Mouse (Mus musculus) forebrain, embryonic 11.5 days (tissue): ENCODE measurements around the gene Nol6. TPM values are rescaled to one million over a fixed set of nuclear protein-coding genes. Genes with fewer than 3 reads are reported as not detected.

Experiments used
- ATAC-seq: fragments of 200-750 bp; cut with Nextera tagmentation; replicated peaks from 2 replicates; pipeline ENCODE4 v1.8.0; 2017; ENCODE audit warnings: moderate TSS enrichment; ENCODE audit not compliant: low FRiP score
- DNase-seq: peaks from one replicate; pipeline ENCODE4 v3.0.0-alpha.2; 2017; ENCODE audit warnings: low spot score
- H3K27ac ChIP-seq: fragments of 300-500 bp; sonication (generic); 2 replicates; pipeline ENCODE4 v1.5.1; 2014; ENCODE audit warnings: low read depth, low read length
- H3K27me3 ChIP-seq: fragments of 300-500 bp; sonication (generic); 2 replicates; pipeline ENCODE4 v1.6.1; 2014; ENCODE audit warnings: mild to moderate bottlenecking, low read length, mixed read lengths; ENCODE audit not compliant: control insufficient read depth, insufficient read depth
- H3K36me3 ChIP-seq: fragments of 300-500 bp; sonication (generic); 2 replicates; pipeline ENCODE4 v1.6.1; 2014; ENCODE audit warnings: mild to moderate bottlenecking, low read length, moderate library complexity, mixed read lengths; ENCODE audit not compliant: control insufficient read depth, insufficient read depth
- H3K4me1 ChIP-seq: fragments of 300-500 bp; sonication (generic); replicated peaks from 2 replicates; pipeline ENCODE4 v1.6.1; 2014; ENCODE audit warnings: low read length, mixed read lengths; ENCODE audit not compliant: control insufficient read depth, insufficient read depth
- H3K4me2 ChIP-seq: fragments of 300-500 bp; sonication (generic); 2 replicates; pipeline ENCODE4 v1.6.1; 2014; ENCODE audit warnings: low read depth, mild to moderate bottlenecking, low read length, moderate library complexity, mixed read lengths; ENCODE audit not compliant: severe bottlenecking
- H3K4me3 ChIP-seq: fragments of 300-500 bp; sonication (generic); 2 replicates; pipeline ENCODE4 v1.5.1; 2014; ENCODE audit warnings: low read depth, low read length
- H3K9ac ChIP-seq: fragments of 300-500 bp; sonication (generic); 2 replicates; pipeline ENCODE4 v1.6.1; 2014; ENCODE audit warnings: low read length
- H3K9me3 ChIP-seq: fragments of 300-500 bp; sonication (generic); 2 replicates; pipeline ENCODE4 v1.6.1; 2016; ENCODE audit warnings: low read length, mixed read lengths; ENCODE audit not compliant: control insufficient read depth
- WGBS: fragments of 180-500 bp; shearing (Covaris S2); extraction: QIAGEN DNeasy Blood & Tissue Kit; methylation state at CpG from one replicate; pipeline ENCODE4 v1.1.7; 2014; 5-methylcytosine and 5-hydroxymethylcytosine counted together
- polyA plus RNA-seq: library from polyadenylated mRNA; unstranded; fragments of >200 nt; fragmentation: Nextera tagmentation; extraction: Ambion mirVana; gene quantifications from 2 replicates; pipeline ENCODE4 v1.2.1, GENCODE M21; 2014

The Nol6 gene
- polyA plus RNA-seq, 1 experiment from 2014 or later: 31.6 TPM

DNA sequence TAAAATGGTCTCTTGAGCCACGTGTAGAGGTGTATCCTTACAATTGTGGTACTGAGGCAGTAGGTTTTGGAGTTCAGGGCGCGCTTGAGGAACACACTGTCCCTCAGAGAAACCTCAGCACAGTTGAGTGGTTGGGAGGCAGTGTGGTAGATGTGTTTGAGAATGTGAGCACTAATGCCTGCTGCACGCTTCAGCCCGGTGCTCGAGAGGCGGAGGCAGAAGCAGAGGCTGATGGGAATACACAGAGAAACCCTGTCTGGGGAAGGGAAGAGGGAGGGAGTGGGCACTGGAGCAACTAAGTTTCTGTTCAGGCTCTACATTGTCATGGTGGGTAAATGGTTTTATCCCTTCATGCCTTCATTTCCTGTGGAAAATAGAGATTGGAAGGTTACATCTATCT is 26.9 kb upstream of the Nol6 start:
- no peaks in the 10 kb centered on the region for H3K4me1 ChIP-seq
- WGBS: 93% methylated on average over 7 of the region's 7 CpGs
- no peaks in the 10 kb centered on the region for H3K27me3 ChIP-seq
- H3K9ac ChIP-seq: no peak overlapping the region
- no peaks in the 10 kb centered on the region for H3K36me3 ChIP-seq
- no peak overlapping the region for H3K4me2 ChIP-seq
- no peaks in the 10 kb centered on the region for H3K9me3 ChIP-seq
- ATAC-seq: no peak
- no peak for DNase-seq
- H3K27ac ChIP-seq: no peak overlapping the region
- H3K4me3 ChIP-seq: no peak overlapping the region

DNA sequence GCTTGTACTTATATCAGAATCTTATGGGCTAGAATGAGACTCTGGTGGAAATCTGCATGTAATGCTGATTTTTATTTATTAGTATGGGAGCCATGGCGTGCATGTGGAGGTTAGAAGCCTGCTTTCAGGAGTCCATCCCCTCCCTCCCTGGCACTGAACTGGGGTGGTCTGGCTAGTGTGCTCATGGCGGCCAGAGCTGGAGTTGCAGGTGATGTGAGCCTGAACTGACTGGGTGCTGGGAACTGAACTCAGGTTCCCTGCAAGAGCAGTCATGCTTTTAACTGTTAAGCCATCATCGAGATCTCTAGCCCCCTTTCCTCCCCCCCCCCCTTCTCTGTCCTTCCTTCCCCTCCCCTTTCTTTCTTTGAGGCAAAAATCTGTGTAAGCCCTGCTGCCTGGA is 25.6 kb upstream of the Nol6 start:
- DNase-seq (no peak), ATAC-seq (no peak)
- Histone ChIP-seq H3K9me3 (no peaks in the 10 kb centered on the region), H3K9ac (no peak overlapping the region), H3K4me1 (no peaks in the 10 kb centered on the region), H3K36me3 (no peaks in the 10 kb centered on the region), H3K4me3 (no peak overlapping the region), H3K27ac (no peak overlapping the region), H3K4me2 (no peak overlapping the region), H3K27me3 (no peaks in the 10 kb centered on the region)
- 90% methylated on average over 3 of the region's 3 CpGs for WGBS

DNA sequence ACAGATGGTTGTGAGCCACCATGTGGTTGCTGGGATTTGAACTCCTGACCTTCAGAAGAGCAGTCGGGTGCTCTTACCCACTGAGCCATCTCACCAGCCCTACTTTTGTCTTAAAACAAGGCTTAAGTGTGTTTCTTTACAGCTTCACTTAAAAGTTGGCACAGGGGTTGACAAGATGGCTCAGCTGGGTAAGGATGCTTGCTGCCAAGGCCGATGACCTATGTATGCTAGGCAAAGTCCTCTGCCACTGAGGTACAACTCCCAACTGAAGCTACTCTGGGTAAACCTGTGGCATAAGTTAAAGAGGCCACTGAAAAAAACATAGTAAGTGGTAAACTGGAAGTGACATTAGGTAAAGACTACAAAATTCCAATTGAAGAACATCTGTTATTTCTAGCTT is 18.3 kb upstream of the Nol6 start:
- Histone ChIP-seq H3K27me3 (no peaks in the 10 kb centered on the region), H3K36me3 (peaks cover 2% of the 10 kb centered on the region; the same call in 1 of the 2 replicates), H3K4me2 (no peak overlapping the region), H3K4me3 (no peak overlapping the region), H3K27ac (no peak overlapping the region), H3K9me3 (no peaks in the 10 kb centered on the region), H3K4me1 (no peaks in the 10 kb centered on the region), H3K9ac (no peak overlapping the region)
- 92% methylated on average over 2 of the region's 2 CpGs for WGBS
- no peak for DNase-seq
- ATAC-seq: no peak

DNA sequence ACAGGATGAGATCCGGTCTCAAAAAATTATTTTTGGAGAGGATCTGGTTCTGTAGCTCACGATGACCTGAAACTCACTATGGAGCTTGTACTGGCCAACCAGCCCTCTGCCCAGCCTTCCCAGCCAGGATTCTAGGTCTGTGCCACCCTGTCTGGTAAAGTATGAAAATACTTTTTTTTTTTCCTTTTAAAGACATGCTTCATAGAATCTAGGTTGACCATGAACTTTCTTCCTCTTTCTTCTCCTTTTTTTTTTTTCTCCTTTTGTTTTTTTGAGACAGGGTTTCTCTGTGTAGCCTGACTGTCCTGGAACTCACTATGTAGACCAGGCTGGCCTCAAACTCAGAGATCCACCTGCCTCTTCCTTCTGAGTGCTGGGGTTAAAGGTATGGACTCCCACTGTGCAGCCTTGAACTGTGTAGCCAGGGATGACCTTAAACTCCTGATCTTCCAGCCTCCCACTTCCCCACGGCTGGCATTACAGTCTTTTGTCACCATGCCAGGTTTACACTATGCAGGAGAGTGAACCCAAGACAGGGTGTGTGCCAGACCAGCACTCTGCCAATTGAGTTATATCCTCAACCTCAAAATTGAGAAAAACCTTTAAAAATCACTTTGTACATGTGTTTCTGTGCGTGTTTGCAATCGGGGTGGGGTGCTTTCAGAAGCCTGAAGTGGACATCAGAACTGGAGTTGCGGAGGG is 16.1 kb upstream of the Nol6 start:
- 94% methylated on average over 6 of the region's 6 CpGs for WGBS

DNA sequence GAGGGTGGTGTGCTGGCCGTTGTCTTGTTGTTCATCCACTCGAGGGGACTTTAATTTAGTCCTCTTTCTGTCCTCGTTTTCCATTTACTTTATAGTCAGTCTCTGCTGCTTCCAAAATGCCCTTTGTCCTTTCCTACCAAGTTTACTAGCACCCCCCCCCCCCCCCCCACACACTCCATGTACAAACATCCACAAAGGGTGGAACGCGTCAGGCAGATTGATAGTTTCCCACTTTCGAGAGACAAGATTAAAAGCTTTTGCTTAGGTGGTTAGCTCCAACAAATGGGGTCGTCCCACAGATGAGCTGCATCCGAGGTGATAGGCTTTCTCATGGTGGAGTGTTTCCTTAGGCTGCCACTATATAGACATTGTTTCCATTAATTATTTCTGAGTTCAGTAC is 12.6 kb upstream of the Nol6 start:
- Histone ChIP-seq H3K27me3 (no peaks in the 10 kb centered on the region), H3K9me3 (no peaks in the 10 kb centered on the region), H3K36me3 (peaks cover 2% of the 10 kb centered on the region; the same call in 1 of the 2 replicates), H3K9ac (peak overlapping the region; percentile 99), H3K4me2 (peak overlapping the region; percentile 73), H3K4me1 (peaks cover 5% of the 10 kb centered on the region; the same call in 1 of the 2 replicates), H3K4me3 (peak overlapping the region; percentile 94), H3K27ac (peak overlapping the region; percentile 99)
- DNase-seq: no peak
- 0% methylated on average over 8 of the region's 8 CpGs for WGBS
- ATAC-seq: no peak

More for the DNA sequence above, 16.1 kb upstream of the Nol6 start:
- H3K4me2 ChIP-seq: no peak overlapping the region
- ATAC-seq (no peak), DNase-seq (no peak)
- H3K9me3 ChIP-seq: no peaks in the 10 kb centered on the region
- no peak overlapping the region for H3K4me3 ChIP-seq
- H3K36me3 ChIP-seq: peaks cover 2% of the 10 kb centered on the region; the same call in 1 of the 2 replicates
- no peak overlapping the region for H3K9ac ChIP-seq
- no peaks in the 10 kb centered on the region for H3K4me1 ChIP-seq
- no peaks in the 10 kb centered on the region for H3K27me3 ChIP-seq
- H3K27ac ChIP-seq: no peak overlapping the region

DNA sequence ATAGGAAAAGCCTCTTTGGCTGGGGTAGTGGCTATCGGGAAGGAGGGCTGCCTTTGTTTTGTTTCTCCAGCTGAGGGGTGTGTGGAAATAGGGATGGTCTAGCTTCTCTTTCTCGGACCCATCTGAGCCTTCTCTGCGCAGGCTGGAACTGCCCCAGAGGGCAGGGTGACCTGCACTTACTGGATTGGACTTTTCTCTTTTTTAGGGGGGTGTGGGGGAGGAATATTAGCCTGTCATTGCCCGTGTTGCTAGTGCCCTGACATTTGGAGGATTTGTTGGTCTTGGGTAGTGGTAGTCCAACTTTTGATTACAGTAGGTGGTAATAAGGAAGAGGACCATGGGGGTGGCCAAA is 12.2 kb upstream of the Nol6 start:
- H3K9me3 ChIP-seq: no peaks in the 10 kb centered on the region
- H3K4me3 ChIP-seq: peak overlapping the region; percentile 94
- H3K27ac ChIP-seq: peak overlapping the region; percentile 99
- peak overlapping the region; percentile 99 for H3K9ac ChIP-seq
- peak overlapping the region; percentile 73 for H3K4me2 ChIP-seq
- peaks cover 5% of the 10 kb centered on the region; the same call in 1 of the 2 replicates for H3K4me1 ChIP-seq
- DNase-seq (no peak), ATAC-seq (peak; percentile 21; the same call in 1 of the 2 replicates)
- no peaks in the 10 kb centered on the region for H3K27me3 ChIP-seq
- WGBS: 0% methylated on average over 4 of the region's 4 CpGs
- peaks cover 2% of the 10 kb centered on the region; the same call in 1 of the 2 replicates for H3K36me3 ChIP-seq

DNA sequence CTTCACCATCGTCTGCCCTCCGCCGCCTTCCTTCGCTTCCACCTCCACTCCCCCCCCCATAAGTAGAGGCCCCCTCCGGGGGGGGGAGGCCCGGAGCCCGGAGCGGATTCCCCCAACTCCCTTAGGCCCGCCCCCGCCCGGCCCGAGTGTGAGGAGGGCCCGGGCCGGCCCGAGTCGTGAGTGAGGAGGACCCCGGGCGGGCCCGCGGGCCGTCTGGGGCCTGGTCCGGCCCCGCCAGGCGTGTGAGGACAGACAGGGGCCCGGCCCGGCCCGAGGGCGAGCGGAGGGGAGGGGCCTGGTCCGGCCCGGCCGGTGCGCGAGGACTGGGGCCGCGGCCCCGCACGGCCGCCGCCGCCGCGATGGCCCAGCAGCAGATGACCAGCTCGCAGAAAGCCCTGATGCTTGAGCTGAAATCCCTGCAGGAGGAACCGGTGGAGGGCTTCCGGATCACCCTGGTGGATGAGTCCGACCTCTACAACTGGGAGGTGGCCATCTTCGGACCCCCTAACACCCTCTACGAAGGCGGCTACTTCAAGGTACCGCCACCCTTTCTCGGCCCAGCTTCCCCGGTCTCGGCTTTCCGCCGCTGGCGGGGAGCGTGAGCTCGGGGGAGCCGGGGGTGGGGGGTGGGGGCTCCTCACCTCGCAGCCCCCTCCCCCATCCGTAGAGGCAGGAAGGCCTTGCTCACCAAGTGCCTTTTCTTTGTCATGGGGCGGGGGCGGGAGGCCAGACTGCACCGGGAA is 11.6 kb upstream of the Nol6 start, which contains the start of gene Ube2r2:
Gene Ube2r2, plus strand, starts transcription at position 33 of the 743 bp plus-strand sequence.
- DNase-seq: peak; percentile 84
- under 1% methylated on average over 57 of the region's 65 CpGs for WGBS

DNA sequence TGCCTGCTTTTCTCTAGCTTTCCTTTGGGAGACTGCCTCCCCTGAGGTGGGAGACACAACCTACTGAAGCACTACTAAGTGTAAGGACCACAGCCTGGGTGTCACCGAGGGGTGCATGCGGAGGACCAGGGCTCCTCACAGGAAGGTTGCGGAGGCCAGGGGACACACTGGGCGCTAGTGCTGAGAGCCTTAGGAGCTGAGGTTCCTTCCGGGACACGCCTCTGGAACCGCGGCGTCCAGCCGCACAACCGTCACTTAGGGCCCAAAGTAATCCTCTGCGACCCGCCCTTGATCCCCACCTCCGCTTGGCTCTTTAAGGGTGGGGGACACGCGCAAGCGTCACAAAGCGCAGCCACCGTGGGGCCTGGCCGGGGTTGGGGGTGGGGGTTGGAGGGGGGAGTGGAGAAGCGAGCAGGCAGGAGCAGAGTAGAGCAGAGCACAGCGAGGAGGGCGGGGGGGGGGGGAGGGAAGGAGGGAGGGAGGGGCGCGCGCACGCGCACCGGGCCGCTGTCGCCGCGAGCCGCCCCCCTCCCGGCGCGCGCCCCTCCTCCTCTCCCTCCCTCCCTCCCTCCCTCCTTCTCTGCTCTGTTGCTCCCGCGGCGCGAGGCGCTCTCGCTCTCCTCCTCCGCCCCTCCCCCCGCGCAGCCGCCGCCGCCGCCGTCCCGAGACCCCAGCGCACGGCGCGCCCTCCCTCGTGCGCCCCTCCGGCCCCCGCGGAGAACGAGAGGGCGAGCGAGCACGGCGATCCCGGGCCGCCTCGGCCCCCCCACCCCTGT is 10.9 kb upstream of the Nol6 start:
- H3K4me3 ChIP-seq: peak overlapping the region; percentile 94
- no peaks in the 10 kb centered on the region for H3K9me3 ChIP-seq
- peak; percentile 95 for DNase-seq
- ATAC-seq: peak; percentile 94
- H3K36me3 ChIP-seq: no peaks in the 10 kb centered on the region; the same call in 1 of the 2 replicates
- H3K27ac ChIP-seq: peak overlapping the region; percentile 99
- peak overlapping the region; percentile 73 for H3K4me2 ChIP-seq
- H3K27me3 ChIP-seq: no peaks in the 10 kb centered on the region
- 0% methylated on average over 27 of the region's 70 CpGs for WGBS
- peaks cover 5% of the 10 kb centered on the region; the same call in 1 of the 2 replicates for H3K4me1 ChIP-seq
- H3K9ac ChIP-seq: peak overlapping the region; percentile 99

More for the DNA sequence above, 11.6 kb upstream of the Nol6 start, which contains the start of gene Ube2r2:
- Histone ChIP-seq H3K4me3 (peak within 1 kb of the TSS; percentile 94), H3K27me3 (no peaks in the 10 kb centered on the region), H3K4me2 (peak within 1 kb of the TSS; percentile 73), H3K4me1 (peaks cover 5% of the 10 kb centered on the region; the same call in 1 of the 2 replicates), H3K9me3 (no peaks in the 10 kb centered on the region), H3K36me3 (peaks cover 2% of the 10 kb centered on the region; the same call in 1 of the 2 replicates), H3K9ac (peak within 1 kb of the TSS; percentile 99), H3K27ac (peak within 1 kb of the TSS; percentile 99)
- peak; percentile 84 for ATAC-seq
